ENCODE assay signal across 8 mouse cellular contexts in the genomic region with DNA sequence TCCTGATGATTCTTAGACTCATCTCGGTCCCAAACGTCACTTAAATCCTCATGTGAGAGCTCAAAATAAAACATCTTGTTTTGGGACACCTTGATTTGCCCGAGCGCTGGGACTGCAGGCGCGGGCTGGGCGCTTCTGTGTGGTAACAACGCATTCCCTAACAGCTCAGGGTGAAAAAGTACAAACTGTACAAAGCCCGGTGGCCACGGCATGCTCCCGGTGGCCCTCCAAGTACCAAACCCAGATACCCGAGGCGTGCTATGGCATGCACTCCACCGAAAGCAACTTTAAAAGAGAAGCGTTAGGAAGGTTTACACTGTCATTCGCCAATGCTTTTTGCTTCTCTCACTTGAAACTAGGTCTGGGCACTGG. TPM values are rescaled to one million over a fixed set of nuclear protein-coding genes. Genes with fewer than 3 reads are reported as not detected.
A peak's percentile ranks its signal among the peaks of the same experiment; 100 is the strongest.
DNase-seq lines count a peak whose midpoint lies in the region; ATAC-seq and TF ChIP-seq lines count a peak whose summit lies in the region.

No protein-coding gene starts in this region.

- peaks cover 30% of the 10 kb centered on the region for H3K4me1 ChIP-seq in heart, embryonic 10.5 days
- H3K4me1 ChIP-seq in bone marrow macrophage, adult 2 months (ENCODE audit: control insufficient read depth, insufficient read depth, low read length): peaks cover 4% of the 10 kb centered on the region
- H3K4me1 ChIP-seq in hindbrain, embryonic 14.5 days (replicated peaks; ENCODE audit: control insufficient read depth, insufficient read depth, low read length): peaks cover 13% of the 10 kb centered on the region; the same call in 1 of the 2 replicates

- ATAC-seq in hindbrain, embryonic 14.5 days (ENCODE audit: low FRiP score): no peak
- no peak for ATAC-seq in megakaryocyte-erythroid progenitor cell, adult 5-6 weeks (replicated peaks; ENCODE audit: low FRiP score, low TSS enrichment, poor library complexity, severe bottlenecking)

- no peak for TF ChIP-seq CTCF in bone marrow macrophage, adult 2 months (IDR thresholded peaks at IDR 0.05; ENCODE audit: low read depth, low read length)

- H3K27me3 ChIP-seq in heart, embryonic 10.5 days (ENCODE audit: insufficient read depth, poor library complexity, severe bottlenecking): peaks cover 80% of the 10 kb centered on the region
- peaks cover 64% of the 10 kb centered on the region for H3K27me3 ChIP-seq in hindbrain, embryonic 14.5 days (ENCODE audit: control insufficient read depth, insufficient read depth, low read length)

- no peak overlapping the region for H3K27ac ChIP-seq in heart, embryonic 10.5 days
- no peak overlapping the region for H3K27ac ChIP-seq in bone marrow macrophage, adult 2 months (ENCODE audit: insufficient read depth, low read depth, low read length)
- no peak overlapping the region for H3K27ac ChIP-seq in hindbrain, embryonic 14.5 days

- H3K4me3 ChIP-seq in heart, embryonic 10.5 days: peak overlapping the region; percentile 71
- peak overlapping the region; percentile 70 for H3K4me3 ChIP-seq in bone marrow macrophage, adult 2 months (ENCODE audit: insufficient read depth, low read length)
- peak overlapping the region; percentile 45 for H3K4me3 ChIP-seq in hindbrain, embryonic 14.5 days (replicated peaks; ENCODE audit: low read length)

- no peaks in the 10 kb centered on the region for H3K9me3 ChIP-seq in heart, embryonic 10.5 days
- H3K9me3 ChIP-seq in hindbrain, embryonic 14.5 days (ENCODE audit: control insufficient read depth, low read length): no peaks in the 10 kb centered on the region

- H3K9ac ChIP-seq in hindbrain, embryonic 14.5 days: peak overlapping the region; percentile 36; the same call in 1 of the 2 replicates

- no peaks in the 10 kb centered on the region for H3K36me3 ChIP-seq in heart, embryonic 10.5 days
- no peaks in the 10 kb centered on the region for H3K36me3 ChIP-seq in hindbrain, embryonic 14.5 days (replicated peaks; ENCODE audit: control insufficient read depth, insufficient read depth)

- no peak for TF ChIP-seq POLR2A in bone marrow macrophage, adult 2 months (IDR thresholded peaks at IDR 0.05; ENCODE audit: borderline replicate concordance, low read depth, low read length)

- peak overlapping the region; percentile 64 for H3K4me2 ChIP-seq in hindbrain, embryonic 14.5 days (replicated peaks)

- no peak for DNase-seq in heart, embryonic 10.5 days (ENCODE audit: low spot score)
- DNase-seq in heart, adult 9 months (ENCODE audit: low spot score in 2 of 2): no peak
- DNase-seq in hindbrain, embryonic 14.5 days (ENCODE audit: low spot score): no peak
- peak; percentile 46 for DNase-seq in lung, postnatal 36 days
- no peak for DNase-seq in frontal cortex, postnatal 14 days (ENCODE audit: low spot score in 2 of 2)
- DNase-seq in thymus, postnatal 14 days: no peak

- 10% methylated on average over 16 of the region's 16 CpGs for WGBS in heart, embryonic 10.5 days
- WGBS in hindbrain, embryonic 14.5 days: 9% methylated on average over 16 of the region's 16 CpGs

RNA-seq across cellular contexts. Expression of gene Htra1, which starts 0.5 kb away (rescaled TPM):
- polyA plus RNA-seq in heart, embryonic 10.5 days (2016; fragmentation: Nextera tagmentation; extraction: Ambion mirVana): 7.7 and 20.0 TPM in 2 replicates
- 0.84 and 1.5 TPM in 2 replicates for polyA plus RNA-seq in bone marrow macrophage, adult 2 months (2012; ENCODE audit: insufficient read depth, insufficient read length, missing spikeins)
- 18.9 and 22.9 TPM in 2 replicates for polyA plus RNA-seq in hindbrain, embryonic 14.5 days (2014; fragmentation: Nextera tagmentation; extraction: Ambion mirVana)
- total RNA-seq in megakaryocyte-erythroid progenitor cell, adult 5-6 weeks (2014; fragmentation: Nextera tagmentation): 0.45 TPM in 1 of 2 replicates, not detected in the other
- total RNA-seq in megakaryocyte-erythroid progenitor cell, adult 5-6 weeks (2017): not detected in 2 replicates
